Mouse (Mus musculus) stomach, embryonic 16.5 days (tissue): Measurements from ENCODE around the gene Uba5. TPM values are rescaled to one million over a fixed set of nuclear protein-coding genes. Genes with fewer than 3 reads are reported as not detected.

Source experiments
- ATAC-seq: fragments of 200-750 bp; cut with Nextera tagmentation; 2 replicates; pipeline ENCODE4 v1.8.0; 2017; ENCODE audit warnings: moderate number of reproducible peaks, moderate TSS enrichment; ENCODE audit not compliant: insufficient read depth, low FRiP score
- H3K27ac ChIP-seq: fragments of 300-500 bp; sonication (generic); 2 replicates; pipeline ENCODE4 v1.5.1; 2014; ENCODE audit warnings: low read length
- H3K27me3 ChIP-seq: fragments of 300-500 bp; sonication (generic); 2 replicates; pipeline ENCODE4 v1.6.1; 2014; ENCODE audit warnings: low read length, control low read depth, mixed read lengths; ENCODE audit not compliant: control insufficient read depth, insufficient read depth
- H3K36me3 ChIP-seq: fragments of 300-500 bp; sonication (generic); 2 replicates; pipeline ENCODE4 v1.6.1; 2014; ENCODE audit warnings: low read length; ENCODE audit not compliant: control insufficient read depth, insufficient read depth
- H3K4me1 ChIP-seq: fragments of 300-500 bp; sonication (generic); 2 replicates; pipeline ENCODE4 v1.6.1; 2014; ENCODE audit warnings: low read length, control low read depth, mixed read lengths; ENCODE audit not compliant: control insufficient read depth, insufficient read depth
- H3K4me2 ChIP-seq: fragments of 300-500 bp; sonication (generic); 2 replicates; pipeline ENCODE4 v1.6.1; 2014; ENCODE audit warnings: low read depth, low read length, mixed read lengths
- H3K4me3 ChIP-seq: fragments of 300-500 bp; sonication (generic); replicated peaks from 2 replicates; pipeline ENCODE4 v1.5.1; 2014; ENCODE audit warnings: mild to moderate bottlenecking, low read length
- H3K9ac ChIP-seq: fragments of 300-500 bp; sonication (generic); 2 replicates; pipeline ENCODE4 v1.6.1; 2014; ENCODE audit warnings: low read length
- H3K9me3 ChIP-seq: fragments of 300-500 bp; sonication (generic); replicated peaks from 2 replicates; pipeline ENCODE4 v1.6.1; 2016; ENCODE audit warnings: low read length, control low read depth; ENCODE audit not compliant: control insufficient read depth
- WGBS: fragments of 180-500 bp; shearing (Covaris S2); extraction: QIAGEN DNeasy Blood & Tissue Kit; methylation state at CpG from one replicate; pipeline ENCODE4 v1.1.7; 2014; 5-methylcytosine and 5-hydroxymethylcytosine counted together
- polyA plus RNA-seq: library from polyadenylated mRNA; unstranded; fragments of >200 nt; fragmentation: Nextera tagmentation; extraction: Ambion mirVana; gene quantifications from 2 replicates; pipeline ENCODE4 v1.2.1, GENCODE M21; 2015

The Uba5 gene
- polyA plus RNA-seq, 1 experiment from 2014 or later, result 46.2 TPM

GRCm38 (mm10) chr9:104039031-104039695, 23.8 kb downstream of the Uba5 start:
- Histone ChIP-seq H3K9me3 (no peaks in the 10 kb centered on the region), H3K27me3 (no peaks in the 10 kb centered on the region), H3K27ac (no peak overlapping the region), H3K4me2 (no peak overlapping the region), H3K4me1 (no peaks in the 10 kb centered on the region), H3K36me3 (no peaks in the 10 kb centered on the region), H3K9ac (no peak overlapping the region), H3K4me3 (no peak overlapping the region)
- ATAC-seq, result no peak
- WGBS, result 91% methylated on average over 21 of the region's 21 CpGs

- no peak overlapping the region for H3K27ac ChIP-seq
- H3K36me3 ChIP-seq, result no peaks in the 10 kb centered on the region
- no peaks in the 10 kb centered on the region for H3K27me3 ChIP-seq
- no peak overlapping the region for H3K4me2 ChIP-seq
- H3K4me3 ChIP-seq, result no peak overlapping the region
- no peaks in the 10 kb centered on the region for H3K9me3 ChIP-seq
- no peak for ATAC-seq
- WGBS, result 90% methylated on average over 13 of the region's 13 CpGs
- H3K4me1 ChIP-seq, result no peaks in the 10 kb centered on the region
- no peak overlapping the region for H3K9ac ChIP-seq
Observed at GRCm38 (mm10) chr9:104038266-104038665, 24.7 kb downstream of the Uba5 start.

GRCm38 (mm10) chr9:104035261-104036015, 27.5 kb downstream of the Uba5 start:
- Histone ChIP-seq H3K4me3 (no peak overlapping the region), H3K9ac (no peak overlapping the region), H3K4me2 (no peak overlapping the region), H3K9me3 (no peaks in the 10 kb centered on the region), H3K27ac (no peak overlapping the region), H3K27me3 (no peaks in the 10 kb centered on the region), H3K36me3 (no peaks in the 10 kb centered on the region), H3K4me1 (no peaks in the 10 kb centered on the region)
- 48% methylated on average over 24 of the region's 24 CpGs for WGBS
- ATAC-seq, result no peak

GRCm38 (mm10) chr9:104034718-104035117, 28.2 kb downstream of the Uba5 start:
- no peaks in the 10 kb centered on the region for H3K9me3 ChIP-seq
- H3K4me2 ChIP-seq, result no peak overlapping the region
- no peak overlapping the region for H3K9ac ChIP-seq
- 75% methylated on average over 6 of the region's 6 CpGs for WGBS
- no peaks in the 10 kb centered on the region for H3K36me3 ChIP-seq
- H3K27me3 ChIP-seq, result no peaks in the 10 kb centered on the region
- no peak overlapping the region for H3K4me3 ChIP-seq
- H3K27ac ChIP-seq, result no peak overlapping the region
- ATAC-seq, result no peak
- no peaks in the 10 kb centered on the region for H3K4me1 ChIP-seq

GRCm38 (mm10) chr9:104034231-104034630, 28.7 kb downstream of the Uba5 start:
- Histone ChIP-seq H3K4me2 (no peak overlapping the region), H3K4me3 (no peak overlapping the region), H3K36me3 (no peaks in the 10 kb centered on the region), H3K27me3 (no peaks in the 10 kb centered on the region), H3K9me3 (no peaks in the 10 kb centered on the region), H3K4me1 (no peaks in the 10 kb centered on the region), H3K27ac (no peak overlapping the region), H3K9ac (no peak overlapping the region)
- no peak for ATAC-seq
- 82% methylated on average over 8 of the region's 8 CpGs for WGBS

- no peaks in the 10 kb centered on the region for H3K4me1 ChIP-seq
- no peaks in the 10 kb centered on the region for H3K27me3 ChIP-seq
- H3K4me2 ChIP-seq, result no peak overlapping the region
- H3K4me3 ChIP-seq, result no peak overlapping the region
- peaks cover 12% of the 10 kb centered on the region for H3K36me3 ChIP-seq
- H3K9ac ChIP-seq, result no peak overlapping the region
- no peaks in the 10 kb centered on the region for H3K9me3 ChIP-seq
- WGBS, result 90% methylated on average over 11 of the region's 11 CpGs
- no peak overlapping the region for H3K27ac ChIP-seq
- ATAC-seq, result no peak
Observed at GRCm38 (mm10) chr9:104029861-104030260, 33.1 kb downstream of the Uba5 start.

- Histone ChIP-seq H3K9me3 (no peaks in the 10 kb centered on the region), H3K27me3 (no peaks in the 10 kb centered on the region), H3K9ac (no peak overlapping the region), H3K4me2 (no peak overlapping the region), H3K36me3 (peaks cover 12% of the 10 kb centered on the region), H3K27ac (no peak overlapping the region), H3K4me3 (no peak overlapping the region), H3K4me1 (no peaks in the 10 kb centered on the region)
- ATAC-seq, result no peak
- WGBS, result 93% methylated on average over 8 of the region's 8 CpGs
Observed at GRCm38 (mm10) chr9:104027186-104027585, 35.7 kb downstream of the Uba5 start.

- no peak overlapping the region for H3K4me2 ChIP-seq
- H3K27ac ChIP-seq, result no peak overlapping the region
- WGBS, result 92% methylated on average over 10 of the region's 10 CpGs
- H3K4me1 ChIP-seq, result no peaks in the 10 kb centered on the region
- H3K36me3 ChIP-seq, result no peaks in the 10 kb centered on the region
- no peaks in the 10 kb centered on the region for H3K9me3 ChIP-seq
- H3K9ac ChIP-seq, result no peak overlapping the region
- no peak for ATAC-seq
- H3K4me3 ChIP-seq, result no peak overlapping the region
- no peaks in the 10 kb centered on the region for H3K27me3 ChIP-seq
Observed at GRCm38 (mm10) chr9:104021026-104021425, 41.9 kb downstream of the Uba5 start.

- H3K9ac ChIP-seq, result no peak overlapping the region
- no peaks in the 10 kb centered on the region for H3K4me1 ChIP-seq
- 85% methylated on average over 1 of the region's 1 CpGs for WGBS
- ATAC-seq, result no peak
- H3K36me3 ChIP-seq, result no peaks in the 10 kb centered on the region
- no peak overlapping the region for H3K4me3 ChIP-seq
- H3K27ac ChIP-seq, result no peak overlapping the region
- no peaks in the 10 kb centered on the region for H3K9me3 ChIP-seq
- no peak overlapping the region for H3K4me2 ChIP-seq
- no peaks in the 10 kb centered on the region for H3K27me3 ChIP-seq
Observed at GRCm38 (mm10) chr9:104014526-104014925, 48.4 kb downstream of the Uba5 start.
